Mouse (Mus musculus): ENCODE data around the gene Per1.

Gene Per1

GRCm38 (mm10) chr11:69099177-69099914 is 4.3 kb downstream of the Per1 start:
- DNase-seq (ENCODE audit: low spot score in 2 of 2): peak in 1 of 2 experiments; percentile 53

- peak; percentile 93 to 95 for DNase-seq (ENCODE audit: low spot score in 2 of 2)
Measured at GRCm38 (mm10) chr11:69099915-69100345, 4.9 kb downstream of the Per1 start.

- DNase-seq (ENCODE audit: low spot score in 2 of 2): no peak
Measured at GRCm38 (mm10) chr11:69100639-69101360, 5.8 kb downstream of the Per1 start.

GRCm38 (mm10) chr11:69101604-69102402 is 6.8 kb downstream of the Per1 start:
- peak in 1 of 2 experiments; percentile 3 for DNase-seq (ENCODE audit: low spot score in 2 of 2)

GRCm38 (mm10) chr11:69102403-69102725 is 7.3 kb downstream of the Per1 start:
- peak in 1 of 2 experiments; percentile 6 for DNase-seq (ENCODE audit: low spot score in 2 of 2)

GRCm38 (mm10) chr11:69103121-69103520 is 8.1 kb downstream of the Per1 start:
- no peak for DNase-seq (ENCODE audit: low spot score in 2 of 2)

- DNase-seq (ENCODE audit: low spot score in 2 of 2): no peak
Measured at GRCm38 (mm10) chr11:69103531-69104435, 8.8 kb downstream of the Per1 start.

- no peak for DNase-seq (ENCODE audit: low spot score in 2 of 2)
Measured at GRCm38 (mm10) chr11:69104487-69104886, 9.5 kb downstream of the Per1 start.

GRCm38 (mm10) chr11:69105227-69105626 is 10.2 kb downstream of the Per1 start:
- DNase-seq (ENCODE audit: low spot score in 2 of 2): no peak

- DNase-seq (ENCODE audit: low spot score in 2 of 2): no peak
Measured at GRCm38 (mm10) chr11:69105796-69106195, 10.8 kb downstream of the Per1 start.

- DNase-seq (ENCODE audit: low spot score in 2 of 2): no peak
Measured at GRCm38 (mm10) chr11:69106299-69106698, 11.3 kb downstream of the Per1 start.

- DNase-seq (ENCODE audit: low spot score in 2 of 2): no peak
Measured at GRCm38 (mm10) chr11:69106842-69107241, 11.8 kb downstream of the Per1 start.

- DNase-seq (ENCODE audit: low spot score in 2 of 2): no peak
Measured at GRCm38 (mm10) chr11:69107676-69108075, 12.7 kb downstream of the Per1 start.

- DNase-seq (ENCODE audit: low spot score in 2 of 2): no peak
Measured at GRCm38 (mm10) chr11:69108223-69108622, 13.2 kb downstream of the Per1 start.

- DNase-seq (ENCODE audit: low spot score in 2 of 2): peak in 1 of 2 experiments; percentile 11
Measured at GRCm38 (mm10) chr11:69109032-69109900, 14.2 kb downstream of the Per1 start.

GRCm38 (mm10) chr11:69110319-69111046 is 15.5 kb downstream of the Per1 start:
- DNase-seq (ENCODE audit: low spot score in 2 of 2): peak; percentile 87 to 95

GRCm38 (mm10) chr11:69111051-69111810 is 16.2 kb downstream of the Per1 start:
- DNase-seq (ENCODE audit: low spot score in 2 of 2): peak in 1 of 2 experiments; percentile 25

- DNase-seq (ENCODE audit: low spot score in 2 of 2): peak; percentile 19 to 45
Measured at GRCm38 (mm10) chr11:69111865-69112264, 16.8 kb downstream of the Per1 start.

GRCm38 (mm10) chr11:69114018-69114417 is 19.0 kb downstream of the Per1 start:
- no peak for DNase-seq (ENCODE audit: low spot score in 2 of 2)
